Mouse (Mus musculus): Measurements from ENCODE around the gene Teddm2.

- TF ChIP-seq POLR2A (IDR thresholded peaks at IDR 0.05; ENCODE audit: extremely low read depth, insufficient read depth, low read length): no peak
- no peak for TF ChIP-seq CTCF (IDR thresholded peaks at IDR 0.05; ENCODE audit: extremely low read depth, insufficient read depth, low read length)
Observed at GRCm38 (mm10) chr1:153908741-153909140, 8.7 kb upstream of the Teddm2 start.

Data from cortical plate, adult 2 months (tissue).